Mouse (Mus musculus): ENCODE measurements around the gene Pax5.

DNA sequence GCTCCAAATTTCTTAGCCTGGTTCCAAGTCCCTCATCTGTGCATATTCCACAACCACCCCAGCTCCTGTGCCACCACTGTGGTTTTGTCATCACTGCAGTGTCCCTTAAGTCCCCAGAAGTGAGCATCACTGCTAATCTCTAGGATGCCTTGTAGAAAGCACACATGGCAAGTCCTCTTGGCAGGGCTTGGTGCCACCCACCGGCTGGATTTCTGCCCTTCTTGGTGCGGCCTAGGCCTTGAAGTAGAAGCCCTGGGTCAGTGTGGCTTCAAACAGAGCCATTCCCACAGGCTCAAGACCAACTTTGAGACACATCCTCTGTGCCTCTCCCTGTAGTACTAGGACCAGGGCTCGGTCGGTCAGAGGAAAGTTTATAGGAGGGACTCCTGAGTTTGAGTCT is 174.6 kb downstream of the Pax5 start:
- no peak for TF ChIP-seq POLR2A (IDR thresholded peaks at IDR 0.05; ENCODE audit: low read depth, low read length)
- TF ChIP-seq CTCF (IDR thresholded peaks at IDR 0.05; ENCODE audit: extremely low read depth, insufficient read length, insufficient replicate concordance, low read depth, low read length), result no peak

Data from small intestine, adult 2 months (tissue).